Comparison of ENCODE assay signal across 20 mouse cellular contexts in genomic region chr10:51941192-51941591, GRCm38 (mm10).
A peak's percentile ranks its signal among the peaks of the same experiment; 100 is the strongest.
DNase-seq lines count a peak whose midpoint lies in the region; ATAC-seq and TF ChIP-seq lines count a peak whose summit lies in the region.
"Had no signal": no experiment of that assay in that cellular context is flagged by ENCODE, and none has a peak within 500 bp of the region (broad histone marks: within the 10 kb centered on the region; RNA-seq: fewer than 3 reads in every experiment).

No protein-coding gene starts in this region.

- no peak for TF ChIP-seq POLR2A in limb, embryonic 14.5 days (IDR thresholded peaks at IDR 0.05; ENCODE audit: borderline replicate concordance, extremely low read depth, insufficient read depth, insufficient read length)

- no peak for ATAC-seq in embryonic facial prominence, embryonic 11.5 days (replicated peaks; ENCODE audit: insufficient number of reproducible peaks, low FRiP score, low TSS enrichment, low read depth)
- ATAC-seq in embryonic facial prominence, embryonic 14.5 days (ENCODE audit: low read depth), result peak; percentile 55; the same call in 1 of the 2 replicates
- peak; percentile 49; the same call in 1 of the 2 replicates for ATAC-seq in limb, embryonic 14.5 days (ENCODE audit: low FRiP score, low read depth)
- ATAC-seq in midbrain, embryonic 11.5 days (ENCODE audit: low FRiP score), result no peak
- ATAC-seq: forebrain, embryonic 13.5 days; forebrain, embryonic 15.5 days; forebrain, postnatal 0 days had no signal

- no peak overlapping the region for H3K9ac ChIP-seq in embryonic facial prominence, embryonic 11.5 days (replicated peaks; ENCODE audit: low read length)
- no peak overlapping the region for H3K9ac ChIP-seq in embryonic facial prominence, embryonic 14.5 days (ENCODE audit: low read depth, low read length)
- no peak overlapping the region for H3K9ac ChIP-seq in limb, embryonic 14.5 days (ENCODE audit: low read depth, low read length, severe bottlenecking)
- no peak overlapping the region for H3K9ac ChIP-seq in midbrain, embryonic 11.5 days (ENCODE audit: low read length)
- H3K9ac ChIP-seq: embryonic facial prominence, embryonic 13.5 days; forebrain, embryonic 13.5 days; forebrain, embryonic 15.5 days; forebrain, postnatal 0 days had no signal

- no peak overlapping the region for H3K27ac ChIP-seq in embryonic facial prominence, embryonic 11.5 days (replicated peaks; ENCODE audit: low read depth, low read length)
- H3K27ac ChIP-seq in embryonic facial prominence, embryonic 10.5 days (replicated peaks), result no peak overlapping the region
- H3K27ac ChIP-seq in embryonic facial prominence, embryonic 14.5 days (replicated peaks; ENCODE audit: low read depth, low read length), result no peak overlapping the region
- H3K27ac ChIP-seq in limb, embryonic 14.5 days (replicated peaks; ENCODE audit: low read depth, low read length), result no peak overlapping the region
- H3K27ac ChIP-seq in midbrain, embryonic 11.5 days (ENCODE audit: low read depth, low read length), result no peak overlapping the region
- H3K27ac ChIP-seq: embryonic facial prominence, embryonic 13.5 days; forebrain, embryonic 13.5 days; forebrain, embryonic 15.5 days had no signal

- H3K27me3 ChIP-seq in embryonic facial prominence, embryonic 11.5 days (ENCODE audit: control insufficient read depth, insufficient read depth, low read length), result no peaks in the 10 kb centered on the region
- H3K27me3 ChIP-seq in embryonic facial prominence, embryonic 10.5 days (replicated peaks; ENCODE audit: low read depth, poor library complexity, severe bottlenecking), result no peaks in the 10 kb centered on the region
- H3K27me3 ChIP-seq in embryonic facial prominence, embryonic 14.5 days (replicated peaks; ENCODE audit: control insufficient read depth, insufficient read depth, low read length), result no peaks in the 10 kb centered on the region
- no peaks in the 10 kb centered on the region for H3K27me3 ChIP-seq in limb, embryonic 14.5 days (ENCODE audit: control insufficient read depth, insufficient read depth, low read length)
- H3K27me3 ChIP-seq in midbrain, embryonic 11.5 days (ENCODE audit: control insufficient read depth, insufficient read depth, low read length), result no peaks in the 10 kb centered on the region
- H3K27me3 ChIP-seq: embryonic facial prominence, embryonic 13.5 days; forebrain, embryonic 13.5 days; forebrain, embryonic 15.5 days had no signal

- no peak overlapping the region for H3K4me3 ChIP-seq in embryonic facial prominence, embryonic 11.5 days (ENCODE audit: low read depth, low read length)
- H3K4me3 ChIP-seq in embryonic facial prominence, embryonic 10.5 days, result no peak overlapping the region
- no peak overlapping the region for H3K4me3 ChIP-seq in embryonic facial prominence, embryonic 14.5 days (ENCODE audit: low read depth, low read length)
- no peak overlapping the region for H3K4me3 ChIP-seq in limb, embryonic 14.5 days (replicated peaks; ENCODE audit: low read length)
- no peak overlapping the region for H3K4me3 ChIP-seq in midbrain, embryonic 11.5 days (ENCODE audit: low read depth, low read length)
- H3K4me3 ChIP-seq: embryonic facial prominence, embryonic 13.5 days; forebrain, embryonic 13.5 days; forebrain, embryonic 15.5 days had no signal

- DNase-seq in embryonic facial prominence, embryonic 11.5 days (ENCODE audit: low spot score), result peak; percentile 19
- DNase-seq in embryonic facial prominence, embryonic 10.5 days (ENCODE audit: low spot score), result no peak
- peak; percentile 58 for DNase-seq in embryonic facial prominence, embryonic 14.5 days (ENCODE audit: low spot score)
- DNase-seq in forelimb bud, embryonic 11.5 days (ENCODE audit: low read depth, low spot score), result peak; percentile 13
- peak; percentile 45 for DNase-seq in limb, embryonic 14.5 days (ENCODE audit: low spot score)
- no peak for DNase-seq in layer of hippocampus, adult 8-10 months (ENCODE audit: low spot score in 2 of 2)
- DNase-seq in midbrain, embryonic 11.5 days (ENCODE audit: low spot score, missing footprints), result no peak
- DNase-seq: adrenal gland, adult 2 months; adrenal gland, postnatal 10 days; adrenal gland, postnatal 25 days; cerebellum, adult 11 months; cerebellum, adult 18-20 months; cerebellum, adult 8-10 months; cerebellum, adult 9-11 months; cerebellum, postnatal 14 days; cerebellum, postnatal 36 days; forebrain, postnatal 0 days had no signal

- no peaks in the 10 kb centered on the region for H3K4me1 ChIP-seq in embryonic facial prominence, embryonic 11.5 days (ENCODE audit: control insufficient read depth, insufficient read depth, low read length)
- peaks cover 15% of the 10 kb centered on the region for H3K4me1 ChIP-seq in embryonic facial prominence, embryonic 10.5 days
- H3K4me1 ChIP-seq in embryonic facial prominence, embryonic 14.5 days (ENCODE audit: control insufficient read depth, insufficient read depth, low read length), result 0 out of 2 replicates have a peak, but pooled peaks cover 6% of the 10 kb centered on the region
- H3K4me1 ChIP-seq in limb, embryonic 14.5 days (ENCODE audit: control insufficient read depth, insufficient read depth, low read length), result 0 out of 2 replicates have a peak, but pooled peaks cover 7% of the 10 kb centered on the region
- no peaks in the 10 kb centered on the region for H3K4me1 ChIP-seq in midbrain, embryonic 11.5 days (ENCODE audit: control insufficient read depth, insufficient read depth, low read length)

- H3K36me3 ChIP-seq in embryonic facial prominence, embryonic 11.5 days (replicated peaks; ENCODE audit: control insufficient read depth, insufficient read depth, low read depth, low read length), result no peaks in the 10 kb centered on the region
- no peaks in the 10 kb centered on the region for H3K36me3 ChIP-seq in embryonic facial prominence, embryonic 10.5 days (replicated peaks)
- H3K36me3 ChIP-seq in embryonic facial prominence, embryonic 14.5 days (ENCODE audit: control insufficient read depth, insufficient read depth, low read length), result no peaks in the 10 kb centered on the region
- no peaks in the 10 kb centered on the region for H3K36me3 ChIP-seq in limb, embryonic 14.5 days (ENCODE audit: control insufficient read depth, insufficient read depth, low read length)
- no peaks in the 10 kb centered on the region for H3K36me3 ChIP-seq in midbrain, embryonic 11.5 days (ENCODE audit: control insufficient read depth, insufficient read depth, low read length)
- H3K36me3 ChIP-seq: embryonic facial prominence, embryonic 13.5 days; forebrain, embryonic 15.5 days had no signal

- H3K9me3 ChIP-seq in embryonic facial prominence, embryonic 11.5 days (replicated peaks; ENCODE audit: control insufficient read depth, low read length), result no peaks in the 10 kb centered on the region
- no peaks in the 10 kb centered on the region for H3K9me3 ChIP-seq in embryonic facial prominence, embryonic 10.5 days
- H3K9me3 ChIP-seq in embryonic facial prominence, embryonic 14.5 days (ENCODE audit: control insufficient read depth, low read length), result no peaks in the 10 kb centered on the region
- no peaks in the 10 kb centered on the region for H3K9me3 ChIP-seq in limb, embryonic 14.5 days (ENCODE audit: control insufficient read depth, low read length)
- H3K9me3 ChIP-seq in midbrain, embryonic 11.5 days (ENCODE audit: control insufficient read depth, low read length), result no peaks in the 10 kb centered on the region
- H3K9me3 ChIP-seq: embryonic facial prominence, embryonic 13.5 days; forebrain, embryonic 13.5 days; forebrain, embryonic 15.5 days had no signal

- no peak overlapping the region for H3K4me2 ChIP-seq in embryonic facial prominence, embryonic 11.5 days (ENCODE audit: low read depth, low read length)
- H3K4me2 ChIP-seq in embryonic facial prominence, embryonic 14.5 days (ENCODE audit: low read depth, low read length), result no peak overlapping the region
- H3K4me2 ChIP-seq in limb, embryonic 14.5 days (replicated peaks; ENCODE audit: low read depth, low read length, severe bottlenecking), result no peak overlapping the region
- no peak overlapping the region for H3K4me2 ChIP-seq in midbrain, embryonic 11.5 days
- H3K4me2 ChIP-seq: embryonic facial prominence, embryonic 13.5 days; forebrain, embryonic 13.5 days; forebrain, embryonic 15.5 days had no signal

- 66% methylated on average over 2 of the region's 2 CpGs for WGBS in embryonic facial prominence, embryonic 11.5 days
- WGBS in embryonic facial prominence, embryonic 10.5 days, result 70% methylated on average over 2 of the region's 2 CpGs
- WGBS in embryonic facial prominence, embryonic 14.5 days, result 52% methylated on average over 2 of the region's 2 CpGs
- 38% methylated on average over 2 of the region's 2 CpGs for WGBS in limb, embryonic 14.5 days
- 79% methylated on average over 2 of the region's 2 CpGs for WGBS in midbrain, embryonic 11.5 days

Comparison
In these comparisons a context has a peak if more than half of its experiments do, and no peak if none do; other contexts are left out.
1. ATAC-seq: peak in embryonic facial prominence, embryonic 14.5 days (single experiment) and limb, embryonic 14.5 days (single experiment); none in embryonic facial prominence, embryonic 11.5 days (single experiment) and midbrain, embryonic 11.5 days (single experiment).
2. DNase-seq: peak in embryonic facial prominence, embryonic 11.5 days (single experiment), embryonic facial prominence, embryonic 14.5 days (single experiment), forelimb bud, embryonic 11.5 days (single experiment) and limb, embryonic 14.5 days (single experiment); none in embryonic facial prominence, embryonic 10.5 days (single experiment), layer of hippocampus, adult 8-10 months (0 of 2) and midbrain, embryonic 11.5 days (single experiment).